11 mouse cellular contexts compared by ENCODE assay signal in genomic region chr15:77807264-77807585, GRCm38 (mm10). TPM values are rescaled to one million over a fixed set of nuclear protein-coding genes. Genes with fewer than 3 reads are reported as not detected.
A peak's percentile ranks its signal among the peaks of the same experiment; 100 is the strongest.
DNase-seq lines count a peak whose midpoint lies in the region; ATAC-seq lines count a peak whose summit lies in the region.
"Had no signal": no experiment of that assay in that cellular context is flagged by ENCODE, and none has a peak within 500 bp of the region (broad histone marks: within the 10 kb centered on the region; RNA-seq: fewer than 3 reads in every experiment).

No protein-coding gene starts in this region.

- H3K4me2 ChIP-seq in lung, embryonic 16.5 days (ENCODE audit: low read depth, low read length) = no peak overlapping the region

- no peak overlapping the region for H3K9ac ChIP-seq in lung, embryonic 16.5 days (ENCODE audit: low read length)

- H3K27me3 ChIP-seq in heart, embryonic 10.5 days (ENCODE audit: insufficient read depth, poor library complexity, severe bottlenecking) = no peaks in the 10 kb centered on the region
- H3K27me3 ChIP-seq in lung, embryonic 16.5 days (ENCODE audit: control insufficient read depth, insufficient read depth, low read depth, low read length) = no peaks in the 10 kb centered on the region

- peaks cover 80% of the 10 kb centered on the region for H3K4me1 ChIP-seq in heart, embryonic 10.5 days
- peaks cover 29% of the 10 kb centered on the region for H3K4me1 ChIP-seq in lung, embryonic 16.5 days (replicated peaks; ENCODE audit: control insufficient read depth, insufficient read depth, low read length)

- H3K4me3 ChIP-seq in heart, embryonic 10.5 days = no peak overlapping the region
- H3K4me3 ChIP-seq in lung, embryonic 16.5 days (ENCODE audit: low read length) = no peak overlapping the region

- DNase-seq in heart, embryonic 10.5 days (ENCODE audit: low spot score) = no peak
- DNase-seq in heart, adult 18-20 months = no peak
- no peak for DNase-seq in lung, postnatal 4 days
- DNase-seq in thymus, postnatal 14 days = peak; percentile 68
- DNase-seq in adrenal gland, adult 8-10 months = no peak
- DNase-seq: gastrocnemius, postnatal 10 days; liver had no signal

- peaks cover 94% of the 10 kb centered on the region for H3K36me3 ChIP-seq in heart, embryonic 10.5 days
- H3K36me3 ChIP-seq in lung, embryonic 16.5 days (ENCODE audit: control insufficient read depth, insufficient read depth, low read length) = peaks cover 47% of the 10 kb centered on the region

- 74% methylated on average over 7 of the region's 7 CpGs for WGBS in heart, embryonic 10.5 days
- WGBS in lung, embryonic 16.5 days = 47% methylated on average over 7 of the region's 7 CpGs

- H3K9me3 ChIP-seq in heart, embryonic 10.5 days = no peaks in the 10 kb centered on the region
- H3K9me3 ChIP-seq in lung, embryonic 16.5 days (ENCODE audit: control insufficient read depth, low read length) = no peaks in the 10 kb centered on the region

- ATAC-seq in lung, embryonic 16.5 days (ENCODE audit: low read depth) = no peak
- peak; percentile 66 for ATAC-seq in inflammation-experienced regulatory T-cells, adult 6 months
- ATAC-seq in erythroblast, adult 5-6 weeks (replicated peaks; ENCODE audit: low FRiP score, poor library complexity, severe bottlenecking) = no peak

- peak overlapping the region; percentile 85 for H3K27ac ChIP-seq in heart, embryonic 10.5 days
- peak overlapping the region; percentile 57; the same call in 1 of the 2 replicates for H3K27ac ChIP-seq in lung, embryonic 16.5 days (ENCODE audit: low read length)

RNA-seq across cellular contexts. Expression of gene Myh9, which starts 34.8 kb away (rescaled TPM):
- 34.5 and 37.5 TPM in 2 replicates for polyA plus RNA-seq in heart, embryonic 10.5 days (2016; fragmentation: Nextera tagmentation; extraction: Ambion mirVana)
- total RNA-seq in heart, adult 18-20 months (2021) = 100 to 1,000 TPM; 117 to 119 TPM
- polyA plus RNA-seq in lung, embryonic 16.5 days (2015; fragmentation: Nextera tagmentation; extraction: Ambion mirVana) = 71.7 and 77.6 TPM in 2 replicates
- 100 to 1,000 TPM; 218 to 293 (median 259) TPM for polyA plus RNA-seq in inflammation-experienced regulatory T-cells, adult 6 months (2017; shearing (Covaris generic))
- 105 and 110 TPM in 2 replicates for total RNA-seq in erythroblast, adult 5-6 weeks (2015; ENCODE audit: low replicate concordance)
- total RNA-seq in erythroblast, adult 5-6 weeks (2017; ENCODE audit: low replicate concordance) = 158 and 246 TPM in 2 replicates
- 100 to 1,000 TPM; 304 to 366 (median 340) TPM for total RNA-seq in adrenal gland, adult 8-10 months (2022)

RNA-seq across cellular contexts. Expression of gene Apol8, which starts 50.4 kb away (rescaled TPM):
- polyA plus RNA-seq in heart, embryonic 10.5 days (2016; fragmentation: Nextera tagmentation; extraction: Ambion mirVana) = 0.16 and 0.52 TPM in 2 replicates
- total RNA-seq in heart, adult 18-20 months (2021) = not detected
- polyA plus RNA-seq in lung, embryonic 16.5 days (2015; fragmentation: Nextera tagmentation; extraction: Ambion mirVana) = 0.10 and 0.20 TPM in 2 replicates
- polyA plus RNA-seq in inflammation-experienced regulatory T-cells, adult 6 months (2017; shearing (Covaris generic)) = 1 to 10 TPM in 1 of 3 experiments, not detected in 2; 1.2 TPM
- total RNA-seq in erythroblast, adult 5-6 weeks (2015; ENCODE audit: low replicate concordance) = 44.6 and 58.5 TPM in 2 replicates
- total RNA-seq in erythroblast, adult 5-6 weeks (2017; ENCODE audit: low replicate concordance) = 77.3 and 107 TPM in 2 replicates
- total RNA-seq in adrenal gland, adult 8-10 months (2022) = under 1 TPM; 0.14 to 0.43 (median 0.15) TPM
- total RNA-seq: midbrain, postnatal 0 days had no signal

Comparison
In these comparisons a context has a peak if more than half of its experiments do, and no peak if none do; other contexts are left out.
1. RNA of gene Apol8, which starts 50.4 kb away (total RNA-seq): 44.6 to 107 TPM in erythroblast, adult 5-6 weeks; 0.14 to 0.43 TPM in adrenal gland, adult 8-10 months and not detected in heart, adult 18-20 months; every median in the first group is over 10 times any median in the second.